Mouse (Mus musculus): ENCODE measurements around the gene Crocc2.

DNA sequence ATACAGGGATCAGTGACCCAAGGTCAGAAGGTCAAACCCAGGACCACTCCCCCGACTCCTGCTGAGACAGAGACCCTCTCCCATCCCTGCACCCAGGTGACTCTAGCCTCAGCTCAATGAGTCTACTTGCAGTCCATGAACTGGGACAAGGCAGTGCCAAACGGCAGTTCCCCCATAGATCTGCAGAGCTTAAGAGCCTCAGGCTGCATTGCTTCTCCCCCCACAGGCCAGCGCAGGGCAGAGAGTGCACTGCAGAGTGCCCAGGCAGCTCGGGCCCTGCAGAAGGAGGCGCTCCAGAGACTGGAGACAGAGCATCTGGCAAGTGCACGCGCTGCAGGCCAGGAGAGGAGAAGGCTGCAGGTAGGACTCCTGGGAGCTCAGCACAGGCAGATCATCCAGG lies 49.0 kb downstream of the Crocc2 start:
- TF ChIP-seq CTCF (IDR thresholded peaks at IDR 0.05; ENCODE audit: low read depth) (no peak), EP300 (IDR thresholded peaks at IDR 0.05; ENCODE audit: low read depth) (no peak)
